Mouse (Mus musculus): ENCODE data around the gene Tex36.

- TF ChIP-seq CTCF (conservative IDR thresholded peaks at IDR 0.05; ENCODE audit: insufficient read depth, insufficient read length, low read depth, low read length) (no peak), POLR2A (IDR thresholded peaks at IDR 0.05; ENCODE audit: low read depth, low read length) (no peak)
Measured at GRCm38 (mm10) chr7:133645716-133646115, 43.8 kb upstream of the Tex36 start.
